Mouse (Mus musculus) forebrain, embryonic 14.5 days (tissue): ENCODE data around the gene Gm5129. TPM values are rescaled to one million over a fixed set of nuclear protein-coding genes. Genes with fewer than 3 reads are reported as not detected.
A peak's percentile ranks its signal among the peaks of the same experiment; 100 is the strongest.
"Not testable (repeated sequence)": the region's sequence is repeated elsewhere in the genome, so short reads cannot be mapped to it uniquely, and the experiment has no call there.

Experiments
- ATAC-seq: fragments of 200-750 bp; cut with Nextera tagmentation; 2 replicates; pipeline ENCODE4 v1.8.0; 2017; ENCODE audit warnings: mild to moderate bottlenecking, moderate library complexity
- DNase-seq: peaks from one replicate; pipeline ENCODE4 v3.0.0-alpha.2; 2015; ENCODE audit warnings: low spot score
- H3K27ac ChIP-seq: fragments of 300-500 bp; sonication (generic); 2 replicates; pipeline ENCODE4 v1.5.1; 2014; ENCODE audit warnings: low read depth, mild to moderate bottlenecking, control low read depth, low read length, moderate library complexity
- H3K27me3 ChIP-seq: fragments of 300-500 bp; sonication (generic); replicated peaks from 2 replicates; pipeline ENCODE4 v1.6.1; 2014; ENCODE audit warnings: low read length, control low read depth, mixed read lengths; ENCODE audit not compliant: control insufficient read depth, insufficient read depth
- H3K36me3 ChIP-seq: fragments of 300-500 bp; sonication (generic); 2 replicates; pipeline ENCODE4 v1.6.1; 2014; ENCODE audit warnings: low read length, control low read depth; ENCODE audit not compliant: control insufficient read depth, insufficient read depth
- H3K4me1 ChIP-seq: fragments of 300-500 bp; sonication (generic); 2 replicates; pipeline ENCODE4 v1.6.1; 2014; ENCODE audit warnings: antibody characterized with exemption, low read length, control low read depth; ENCODE audit not compliant: control insufficient read depth, insufficient read depth
- H3K4me2 ChIP-seq: fragments of 300-500 bp; sonication (generic); 2 replicates; pipeline ENCODE4 v1.6.1; 2014; ENCODE audit warnings: mild to moderate bottlenecking, control low read depth, low read length
- H3K4me3 ChIP-seq: fragments of 300-500 bp; sonication (generic); 2 replicates; pipeline ENCODE4 v1.5.1; 2014; ENCODE audit warnings: low read depth, low read length, control low read depth
- H3K9ac ChIP-seq: fragments of 300-500 bp; sonication (generic); 2 replicates; pipeline ENCODE4 v1.6.1; 2014; ENCODE audit warnings: mild to moderate bottlenecking, low read length, control low read depth, moderate library complexity
- H3K9me3 ChIP-seq: fragments of 300-500 bp; sonication (generic); replicated peaks from 2 replicates; pipeline ENCODE4 v1.6.1; 2016; ENCODE audit warnings: low read length, control low read depth, mixed read lengths; ENCODE audit not compliant: control insufficient read depth
- WGBS: fragments of 180-500 bp; shearing (Covaris S2); extraction: QIAGEN DNeasy Blood & Tissue Kit; methylation state at CpG from one replicate; pipeline ENCODE4 v1.1.7; 2014; 5-methylcytosine and 5-hydroxymethylcytosine counted together
- polyA plus RNA-seq: library from polyadenylated mRNA; unstranded; fragments of >200 nt; fragmentation: Nextera tagmentation; extraction: Ambion mirVana; gene quantifications from 2 replicates; pipeline ENCODE4 v1.2.1, GENCODE M21; 2014

Gene Gm5129
- polyA plus RNA-seq: not detected in 2 replicates

DNA sequence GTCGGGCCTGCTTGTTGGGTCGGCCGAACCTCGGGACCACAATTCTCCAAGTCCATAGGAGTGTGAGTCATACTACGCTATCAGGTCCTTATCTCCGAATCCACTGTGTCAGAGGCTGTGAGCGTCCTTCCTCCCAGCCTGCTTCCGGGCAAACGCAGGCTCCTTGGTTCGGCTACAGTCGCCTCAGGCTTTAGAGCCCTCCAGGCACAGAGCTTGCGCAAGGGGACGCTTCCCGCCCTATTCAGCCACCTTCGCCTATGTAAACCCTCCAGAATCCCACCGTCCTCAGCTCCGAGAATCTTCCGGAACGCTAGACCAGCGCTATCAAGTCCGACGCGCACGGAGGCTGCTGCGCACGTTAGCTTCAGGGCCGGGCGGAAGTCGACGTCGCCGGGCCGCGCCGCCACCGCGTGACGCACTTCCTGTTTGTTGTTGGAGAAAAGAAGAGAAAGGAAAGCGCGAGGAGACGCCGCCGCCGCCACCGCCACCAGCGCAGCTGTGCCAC lies at the start of gene Gm5129, which contains the start of gene Dnajb6:
Gene Gm5129 (minus strand): TSS at position 380 of the 505 bp plus-strand sequence.
Gene Dnajb6 (plus strand): TSS at position 132 of the 505 bp plus-strand sequence.
- H3K27ac ChIP-seq: peak within 1 kb of the TSS; percentile 93
- H3K9me3 ChIP-seq: no peaks in the 10 kb centered on the region
- under 1% methylated on average over 46 of the region's 46 CpGs for WGBS
- peak within 1 kb of the TSS; percentile 79 for H3K4me2 ChIP-seq
- DNase-seq: peak; percentile 97
- H3K4me3 ChIP-seq: peak within 1 kb of the TSS; percentile 99
- peak; percentile 98 for ATAC-seq
- H3K36me3 ChIP-seq: no peaks in the 10 kb centered on the region
- peak within 1 kb of the TSS; percentile 97 for H3K9ac ChIP-seq
- H3K4me1 ChIP-seq: peaks cover 14% of the 10 kb centered on the region
- H3K27me3 ChIP-seq: no peaks in the 10 kb centered on the region

DNA sequence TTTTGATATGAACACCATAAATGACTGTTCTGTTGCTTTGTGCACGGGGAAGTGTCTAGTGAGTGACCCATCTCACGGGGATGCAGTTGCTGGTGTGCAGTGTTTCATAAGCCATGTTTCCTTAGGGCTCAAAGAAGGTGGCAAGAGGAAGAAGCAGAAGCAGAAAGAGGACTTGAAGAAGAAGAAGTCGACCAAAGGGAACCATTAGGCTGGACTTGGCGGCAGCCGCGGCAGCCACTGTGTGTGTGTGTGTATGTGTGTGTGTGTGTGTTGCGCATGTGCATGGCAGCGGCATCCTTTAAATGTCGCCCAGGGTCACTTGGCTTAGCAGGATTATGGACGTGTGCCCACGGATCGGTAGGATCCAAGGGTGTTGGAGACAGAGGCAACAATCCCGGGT lies 49.2 kb upstream of the Gm5129 start:
- peaks cover 14% of the 10 kb centered on the region for H3K36me3 ChIP-seq
- DNase-seq, H3K9ac ChIP-seq, H3K9me3 ChIP-seq, ATAC-seq, H3K4me3 ChIP-seq, H3K4me1 ChIP-seq, H3K27ac ChIP-seq, H3K4me2 ChIP-seq, H3K27me3 ChIP-seq: not testable (repeated sequence)
- WGBS: 95% methylated on average over 9 of the region's 13 CpGs

DNA sequence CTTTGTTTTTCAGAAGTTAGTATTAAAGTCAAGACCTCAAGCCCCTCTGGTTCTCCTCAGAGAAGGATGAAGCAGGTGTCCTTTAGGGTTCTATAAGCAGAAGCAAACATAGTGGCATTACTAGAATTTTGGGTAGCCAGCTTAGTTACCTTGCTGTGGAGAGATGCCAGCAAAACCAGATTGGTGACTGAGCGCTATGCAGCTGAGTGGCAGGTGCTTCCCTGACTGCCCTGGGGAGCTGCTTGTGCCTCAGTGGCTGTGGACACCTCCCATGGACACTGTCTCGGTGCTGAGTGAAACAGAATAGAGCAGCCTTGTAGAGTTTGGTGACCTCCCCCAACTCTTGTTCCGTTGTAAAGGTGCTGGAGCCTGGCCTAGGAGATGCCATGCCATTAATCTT lies 46.5 kb upstream of the Gm5129 start:
- WGBS: 92% methylated on average over 3 of the region's 3 CpGs
- H3K9ac ChIP-seq: no peak overlapping the region

DNA sequence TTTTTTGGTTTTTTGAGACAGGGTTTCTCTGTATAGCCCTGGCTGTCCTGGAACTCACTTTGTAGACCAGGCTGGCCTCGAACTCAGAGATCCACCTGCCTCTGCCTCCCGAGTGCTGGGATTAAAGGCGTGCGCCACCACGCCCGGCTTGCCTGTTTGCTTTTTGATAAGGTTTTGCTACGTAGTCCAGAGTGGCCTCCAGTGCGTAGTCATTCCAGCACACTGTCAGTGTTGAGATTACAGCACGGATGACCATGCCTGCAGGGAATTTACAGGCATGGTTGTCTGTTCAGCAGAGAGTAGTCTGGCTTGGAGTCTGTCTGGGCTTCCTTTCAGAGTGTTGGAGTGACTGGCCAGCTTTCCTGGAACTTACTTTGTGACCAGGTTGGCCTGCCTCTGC lies 44.0 kb upstream of the Gm5129 start:
- not testable (repeated sequence) for H3K4me1 ChIP-seq

More for the DNA sequence above, 46.5 kb upstream of the Gm5129 start:
- Histone ChIP-seq H3K4me1 (no peaks in the 10 kb centered on the region), H3K27ac (no peak overlapping the region), H3K4me3 (no peak overlapping the region), H3K36me3 (peaks cover 22% of the 10 kb centered on the region), H3K9me3 (no peaks in the 10 kb centered on the region), H3K27me3 (no peaks in the 10 kb centered on the region), H3K4me2 (no peak overlapping the region)
- no peak for ATAC-seq
- DNase-seq: no peak

DNA sequence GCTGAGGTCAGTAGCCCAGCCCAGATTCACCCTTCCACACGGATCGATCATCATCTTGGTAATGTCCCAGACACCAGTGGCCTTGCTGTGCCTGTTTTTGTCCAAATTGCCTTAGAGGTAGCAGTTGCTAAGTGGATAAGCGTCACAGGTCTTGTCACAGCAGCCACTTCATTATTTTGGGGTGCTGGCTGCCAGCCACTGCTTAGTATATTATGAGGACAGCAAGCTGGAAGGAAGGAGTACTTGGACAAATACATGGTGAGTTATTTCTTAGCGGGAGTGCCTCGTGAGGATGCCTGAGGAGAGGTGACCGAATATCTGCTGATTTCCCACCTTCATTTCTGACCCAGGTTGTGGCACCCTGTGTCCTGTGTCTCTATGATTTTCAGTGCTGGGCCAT lies 42.3 kb upstream of the Gm5129 start:
- no peak overlapping the region for H3K27ac ChIP-seq
- no peak for ATAC-seq
- no peak for DNase-seq
- 92% methylated on average over 6 of the region's 6 CpGs for WGBS
- no peak overlapping the region for H3K9ac ChIP-seq
- no peaks in the 10 kb centered on the region for H3K4me1 ChIP-seq
- H3K36me3 ChIP-seq: peaks cover 32% of the 10 kb centered on the region
- no peaks in the 10 kb centered on the region for H3K9me3 ChIP-seq
- no peaks in the 10 kb centered on the region for H3K27me3 ChIP-seq
- H3K4me2 ChIP-seq: no peak overlapping the region
- H3K4me3 ChIP-seq: no peak overlapping the region

More for the DNA sequence above, 44.0 kb upstream of the Gm5129 start:
- H3K4me3 ChIP-seq, H3K9me3 ChIP-seq, H3K4me2 ChIP-seq, H3K27ac ChIP-seq, ATAC-seq, H3K27me3 ChIP-seq, H3K9ac ChIP-seq, DNase-seq: not testable (repeated sequence)
- peaks cover 25% of the 10 kb centered on the region for H3K36me3 ChIP-seq
- WGBS: 96% methylated on average over 8 of the region's 9 CpGs

DNA sequence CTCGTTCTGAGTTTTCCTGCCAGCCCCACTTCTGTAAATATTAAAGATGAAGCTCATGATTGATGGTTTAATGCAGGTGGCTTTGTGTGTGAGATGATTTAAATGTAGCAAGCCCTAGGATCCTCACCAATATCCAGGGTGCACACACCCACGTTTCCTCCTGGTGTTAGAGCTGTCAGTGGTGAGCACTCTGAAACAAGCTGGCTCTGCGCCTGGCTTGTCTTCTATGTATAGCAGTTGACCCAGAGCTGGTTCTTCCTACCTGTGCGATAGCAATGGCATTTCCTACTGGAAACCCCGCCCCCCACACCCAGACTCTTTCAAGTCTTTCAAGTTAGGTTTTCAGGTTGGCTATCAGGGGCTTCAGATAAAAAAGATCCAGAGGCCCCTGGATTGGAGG lies 39.7 kb upstream of the Gm5129 start:
- no peaks in the 10 kb centered on the region for H3K27me3 ChIP-seq
- H3K27ac ChIP-seq: no peak overlapping the region
- H3K9me3 ChIP-seq: no peaks in the 10 kb centered on the region
- DNase-seq (no peak), ATAC-seq (no peak)
- H3K4me2 ChIP-seq: no peak overlapping the region
- peaks cover 25% of the 10 kb centered on the region for H3K36me3 ChIP-seq
- H3K9ac ChIP-seq: no peak overlapping the region
- WGBS: 89% methylated on average over 5 of the region's 5 CpGs
- no peak overlapping the region for H3K4me3 ChIP-seq
- H3K4me1 ChIP-seq: no peaks in the 10 kb centered on the region

DNA sequence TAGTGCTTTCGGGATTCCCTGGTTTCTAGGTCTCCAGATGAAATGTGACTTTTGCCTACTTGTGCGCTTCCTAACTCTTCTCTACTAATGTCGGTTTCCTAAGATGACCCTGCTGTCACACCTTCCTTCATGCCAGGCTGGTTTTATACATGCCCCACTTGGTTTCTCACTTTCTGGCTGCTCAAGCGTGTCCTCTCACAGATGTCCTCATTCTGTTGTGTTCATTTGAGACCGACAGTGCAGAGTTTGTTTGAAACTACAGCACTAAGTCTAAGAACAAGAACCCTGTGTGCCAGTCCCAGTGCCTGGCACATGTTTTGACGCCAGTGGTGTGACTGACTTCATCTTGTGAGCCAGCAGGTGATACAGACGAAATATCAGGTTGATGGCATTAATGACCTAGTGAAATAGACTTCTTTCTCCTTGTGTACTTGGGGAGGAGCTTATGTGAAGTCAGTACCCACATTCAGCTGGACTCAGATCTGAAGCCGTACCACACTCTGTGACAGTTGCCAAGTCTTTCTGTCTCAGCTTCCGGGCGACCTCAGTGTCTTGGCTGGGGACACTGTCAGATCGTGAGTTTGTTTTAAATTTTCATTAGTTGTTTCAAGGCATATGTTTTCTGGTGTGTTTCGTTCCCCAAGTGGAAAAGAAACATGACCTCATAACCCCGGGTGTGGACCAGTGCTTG lies 37.9 kb upstream of the Gm5129 start:
- peaks cover 19% of the 10 kb centered on the region for H3K36me3 ChIP-seq
- no peaks in the 10 kb centered on the region for H3K4me1 ChIP-seq
- WGBS: 85% methylated on average over 13 of the region's 13 CpGs
- H3K9me3 ChIP-seq: no peaks in the 10 kb centered on the region
- DNase-seq (no peak), ATAC-seq (no peak)
- no peak overlapping the region for H3K9ac ChIP-seq
- H3K27me3 ChIP-seq: no peaks in the 10 kb centered on the region
- no peak overlapping the region for H3K4me3 ChIP-seq
- H3K27ac ChIP-seq: no peak overlapping the region
- H3K4me2 ChIP-seq: no peak overlapping the region

DNA sequence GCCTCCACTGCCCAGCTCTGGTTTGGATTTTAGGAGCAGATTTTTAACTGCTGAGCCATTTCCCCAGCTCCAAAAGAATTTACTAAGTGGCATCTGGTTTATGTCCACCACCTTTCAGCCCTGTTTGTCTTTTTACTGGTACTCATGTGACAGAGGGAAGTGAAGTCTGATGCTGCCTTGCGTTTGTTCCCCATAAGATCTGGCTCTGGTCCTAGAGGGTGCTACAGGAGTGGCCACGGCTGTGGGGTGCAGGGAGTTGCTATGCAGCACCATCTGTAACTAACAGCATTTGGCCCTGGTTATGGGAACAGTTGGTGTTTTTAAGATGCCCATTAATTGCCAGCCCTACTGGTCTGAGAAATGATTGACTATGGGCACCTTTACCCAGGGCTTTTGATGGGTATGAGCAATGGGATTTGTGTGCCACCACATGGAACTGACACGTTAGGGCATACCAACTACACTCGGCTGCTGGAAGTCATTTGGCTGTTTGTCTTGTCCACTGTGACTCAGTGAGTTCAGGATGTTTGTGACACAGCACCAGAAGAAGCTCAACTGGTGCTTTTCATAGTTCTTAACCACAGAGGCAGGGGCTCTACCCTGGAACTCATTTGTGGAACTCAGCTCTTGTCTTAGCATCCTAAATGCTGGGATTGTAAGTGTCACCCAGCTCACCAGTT lies 37.1 kb upstream of the Gm5129 start:
- ATAC-seq (peak; percentile 63; the same call in 1 of the 2 replicates), DNase-seq (peak; percentile 51)
- Histone ChIP-seq H3K9ac (no peak overlapping the region), H3K9me3 (no peaks in the 10 kb centered on the region), H3K4me1 (no peaks in the 10 kb centered on the region), H3K4me3 (no peak overlapping the region), H3K4me2 (no peak overlapping the region), H3K36me3 (peaks cover 22% of the 10 kb centered on the region; the same call in 1 of the 2 replicates), H3K27ac (no peak overlapping the region), H3K27me3 (no peaks in the 10 kb centered on the region)
- WGBS: 65% methylated on average over 4 of the region's 4 CpGs

DNA sequence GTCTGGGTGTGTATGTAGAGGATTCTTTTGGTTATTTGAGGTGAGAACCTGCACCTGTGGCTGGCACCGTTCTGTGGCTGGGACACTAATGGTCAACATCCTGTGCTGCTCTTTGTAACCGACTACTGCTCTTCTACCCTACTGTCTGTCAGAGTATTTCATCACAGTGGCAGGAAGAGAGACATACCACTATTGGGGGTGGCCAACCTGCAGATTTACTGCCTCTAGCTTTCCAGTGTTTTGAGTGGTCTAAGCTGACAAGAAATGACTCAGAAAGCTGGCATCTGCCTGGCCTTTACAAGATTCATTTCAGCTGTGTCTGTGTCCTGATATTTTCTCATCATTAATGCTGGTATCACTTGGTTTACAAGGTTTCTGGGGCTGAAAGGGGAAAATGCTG lies 36.3 kb upstream of the Gm5129 start:
- 89% methylated on average over 2 of the region's 2 CpGs for WGBS
- Histone ChIP-seq H3K4me2 (no peak overlapping the region), H3K27ac (no peak overlapping the region), H3K4me3 (no peak overlapping the region), H3K27me3 (no peaks in the 10 kb centered on the region), H3K9ac (no peak overlapping the region), H3K36me3 (peaks cover 29% of the 10 kb centered on the region; the same call in 1 of the 2 replicates), H3K4me1 (no peaks in the 10 kb centered on the region), H3K9me3 (no peaks in the 10 kb centered on the region)
- DNase-seq (no peak), ATAC-seq (no peak)
